Mouse (Mus musculus) heart, embryonic 11.5 days (tissue): ENCODE results near the gene Prl8a1. TPM values are rescaled to one million over a fixed set of nuclear protein-coding genes. Genes with fewer than 3 reads are reported as not detected.

Experiments used
- ATAC-seq: fragments of 200-750 bp; cut with Nextera tagmentation; replicated peaks from 2 replicates; pipeline ENCODE4 v1.8.0; 2017; ENCODE audit warnings: moderate library complexity; ENCODE audit not compliant: insufficient number of reproducible peaks, low FRiP score, low TSS enrichment
- H3K27ac ChIP-seq: fragments of 300-500 bp; sonication (generic); 2 replicates; pipeline ENCODE4 v1.5.1; 2014; ENCODE audit warnings: mild to moderate bottlenecking, low read depth, low read length
- H3K27me3 ChIP-seq: fragments of 300-500 bp; sonication (generic); 2 replicates; pipeline ENCODE4 v1.6.1; 2014; ENCODE audit warnings: mild to moderate bottlenecking, low read length, mixed read lengths; ENCODE audit not compliant: control insufficient read depth, insufficient read depth
- H3K36me3 ChIP-seq: fragments of 300-500 bp; sonication (generic); 2 replicates; pipeline ENCODE4 v1.6.1; 2014; ENCODE audit warnings: mild to moderate bottlenecking, low read length, moderate library complexity, mixed read lengths; ENCODE audit not compliant: control insufficient read depth, insufficient read depth
- H3K4me1 ChIP-seq: fragments of 300-500 bp; sonication (generic); 2 replicates; pipeline ENCODE4 v1.6.1; 2014; ENCODE audit warnings: low read length; ENCODE audit not compliant: control insufficient read depth, insufficient read depth
- H3K4me2 ChIP-seq: fragments of 300-500 bp; sonication (generic); 2 replicates; pipeline ENCODE4 v1.6.1; 2014; ENCODE audit warnings: mild to moderate bottlenecking, moderate library complexity
- H3K4me3 ChIP-seq: fragments of 300-500 bp; sonication (generic); 2 replicates; pipeline ENCODE4 v1.5.1; 2014; ENCODE audit warnings: low read depth, low read length
- H3K9ac ChIP-seq: fragments of 300-500 bp; sonication (generic); 2 replicates; pipeline ENCODE4 v1.6.1; 2014; ENCODE audit warnings: mild to moderate bottlenecking, low read depth, low read length, moderate library complexity
- H3K9me3 ChIP-seq: fragments of 300-500 bp; sonication (generic); replicated peaks from 2 replicates; pipeline ENCODE4 v1.6.1; 2016; ENCODE audit warnings: low read length; ENCODE audit not compliant: control insufficient read depth
- WGBS: fragments of 180-500 bp; shearing (Covaris S2); extraction: QIAGEN DNeasy Blood & Tissue Kit; methylation state at CpG from one replicate; pipeline ENCODE4 v1.1.7; 2014; ENCODE audit not compliant: insufficient replicate concordance; 5-methylcytosine and 5-hydroxymethylcytosine counted together
- polyA plus RNA-seq: library from polyadenylated mRNA; unstranded; fragments of >200 nt; fragmentation: Nextera tagmentation; extraction: Ambion mirVana; gene quantifications from 2 replicates; pipeline ENCODE4 v1.2.1, GENCODE M21; 2014

Prl8a1 gene
- not detected in 2 replicates for polyA plus RNA-seq

DNA sequence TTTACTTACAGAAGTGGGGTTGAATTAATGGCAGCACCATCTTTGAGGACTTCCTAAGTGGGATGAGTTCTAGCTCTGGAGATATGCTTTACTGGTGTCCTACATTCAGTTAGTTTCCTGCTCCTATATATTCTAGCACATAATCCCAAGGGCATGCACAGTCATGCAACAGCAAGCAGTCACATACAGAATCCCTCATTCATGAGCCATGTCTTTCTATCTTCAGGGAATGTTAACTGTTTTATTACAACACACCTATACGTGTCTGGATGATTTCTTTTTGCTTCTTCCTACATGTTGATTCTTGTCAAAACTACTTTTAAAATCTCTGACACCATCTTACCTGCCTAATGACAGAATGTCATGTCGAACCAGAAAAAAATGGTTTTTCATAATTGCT, at the start of gene Prl8a1:
TSS of gene Prl8a1 (minus strand) at position 101 of the 400 bp plus-strand sequence.
- H3K9me3 ChIP-seq = no peaks in the 10 kb centered on the region
- no peak within 1 kb of the TSS for H3K4me3 ChIP-seq
- ATAC-seq = no peak
- H3K4me1 ChIP-seq = no peaks in the 10 kb centered on the region
- no peaks in the 10 kb centered on the region for H3K36me3 ChIP-seq
- H3K27ac ChIP-seq = no peak within 1 kb of the TSS
- no peak within 1 kb of the TSS for H3K4me2 ChIP-seq
- 65% methylated on average over 2 of the region's 2 CpGs for WGBS
- no peak within 1 kb of the TSS for H3K9ac ChIP-seq
- no peaks in the 10 kb centered on the region for H3K27me3 ChIP-seq

DNA sequence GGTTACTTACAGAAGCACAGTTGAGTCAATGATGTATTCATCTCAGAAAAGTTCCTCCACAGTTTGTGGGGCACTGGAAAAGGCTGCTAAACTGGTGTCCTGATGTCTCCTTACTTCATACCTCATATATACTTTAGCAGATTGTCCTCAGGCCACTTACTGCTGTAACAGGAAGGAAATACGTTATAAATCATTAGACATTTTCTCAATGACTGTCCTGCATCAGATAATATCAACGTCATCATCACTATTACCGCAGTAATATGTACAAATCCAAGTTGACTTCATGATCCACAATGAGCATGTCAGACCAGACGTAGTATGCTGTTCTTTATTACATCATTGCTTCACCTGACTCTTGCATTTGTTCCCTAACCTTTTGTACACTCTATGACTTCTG, 28.5 kb upstream of the Prl8a1 start, which contains the start of gene Prl7b1:
TSS of gene Prl7b1 (minus strand) at position 101 of the 400 bp plus-strand sequence.
- Histone ChIP-seq H3K4me1 (no peaks in the 10 kb centered on the region), H3K9me3 (no peaks in the 10 kb centered on the region), H3K36me3 (no peaks in the 10 kb centered on the region), H3K27ac (no peak within 1 kb of the TSS), H3K4me3 (no peak within 1 kb of the TSS), H3K27me3 (no peaks in the 10 kb centered on the region), H3K9ac (no peak within 1 kb of the TSS), H3K4me2 (no peak within 1 kb of the TSS)
- no peak for ATAC-seq
- WGBS = 64% methylated on average over 4 of the region's 4 CpGs

DNA sequence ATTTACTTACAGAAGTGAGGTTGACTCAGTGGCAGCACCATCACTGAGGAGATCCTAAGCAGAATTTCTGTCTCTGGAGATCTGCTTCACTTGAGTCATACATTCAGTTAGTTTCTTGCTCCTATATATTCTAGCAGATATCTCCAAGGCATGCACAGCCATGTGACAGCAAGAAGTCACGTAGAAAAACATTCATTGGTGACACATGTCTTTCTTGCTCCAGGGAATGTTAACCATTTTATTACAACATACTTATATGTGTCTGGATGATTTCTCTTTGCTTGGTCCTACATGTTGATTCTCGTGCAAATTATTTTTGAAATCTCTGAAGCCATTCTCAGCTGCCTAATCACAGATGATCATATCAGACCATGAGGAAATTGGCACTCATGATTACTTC, 17.5 kb downstream of the Prl8a1 start, which contains the start of gene Prl8a9:
TSS of gene Prl8a9 (minus strand) at position 101 of the 400 bp plus-strand sequence.
- H3K27ac ChIP-seq = no peak within 1 kb of the TSS
- 74% methylated on average over 2 of the region's 2 CpGs for WGBS

DNA sequence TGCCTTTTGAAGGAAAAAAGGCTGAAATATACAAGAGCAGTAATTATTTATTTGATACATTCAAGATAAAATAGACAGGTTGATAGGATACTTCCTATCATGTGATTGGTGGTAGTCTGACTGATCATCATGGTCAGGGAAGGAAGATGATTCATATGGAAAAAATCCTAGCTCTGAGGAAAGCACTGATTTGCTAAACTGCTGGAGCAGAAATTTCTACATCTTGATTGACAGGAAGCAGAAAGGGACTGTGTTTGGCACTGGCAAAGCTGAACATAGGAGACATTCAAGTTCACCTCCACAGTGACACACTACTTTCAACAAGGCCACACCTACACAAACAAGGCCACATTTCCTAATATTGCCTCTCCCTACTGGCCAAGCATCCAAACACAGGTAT, 28.6 kb downstream of the Prl8a1 start:
- Histone ChIP-seq H3K36me3 (no peaks in the 10 kb centered on the region), H3K9me3 (no peaks in the 10 kb centered on the region), H3K9ac (no peak overlapping the region), H3K27me3 (no peaks in the 10 kb centered on the region), H3K4me1 (no peaks in the 10 kb centered on the region), H3K4me2 (no peak overlapping the region), H3K4me3 (no peak overlapping the region), H3K27ac (no peak overlapping the region)
- no peak for ATAC-seq

More for the DNA sequence above, 17.5 kb downstream of the Prl8a1 start, which contains the start of gene Prl8a9:
- no peak within 1 kb of the TSS for H3K4me3 ChIP-seq
- H3K4me2 ChIP-seq = no peak within 1 kb of the TSS
- no peaks in the 10 kb centered on the region for H3K27me3 ChIP-seq
- no peak for ATAC-seq
- H3K9ac ChIP-seq = no peak within 1 kb of the TSS
- no peaks in the 10 kb centered on the region for H3K36me3 ChIP-seq
- H3K9me3 ChIP-seq = no peaks in the 10 kb centered on the region
- H3K4me1 ChIP-seq = no peaks in the 10 kb centered on the region

Other genes starting within 250 kb of the Prl8a1 start
- gene Prl8a2, start 236.5 kb downstream of the Prl8a1 start, polyA plus RNA-seq = not detected in 2 replicates
- not detected in 2 replicates for gene Prl2b1, start 191.3 kb downstream of the Prl8a1 start, polyA plus RNA-seq
- gene Prl8a6, start 143.5 kb downstream of the Prl8a1 start, polyA plus RNA-seq = not detected in 2 replicates
- not detected in 2 replicates for gene Prl8a8, start 69.0 kb downstream of the Prl8a1 start, polyA plus RNA-seq
- gene Prl8a9, start 17.6 kb downstream of the Prl8a1 start, polyA plus RNA-seq = not detected in 2 replicates
- gene Prl7b1, start 28.4 kb upstream of the Prl8a1 start, polyA plus RNA-seq = not detected in 2 replicates
- not detected in 2 replicates for gene Prl7a1, start 60.3 kb upstream of the Prl8a1 start, polyA plus RNA-seq
- not detected in 2 replicates for gene Prl7a2, start 85.9 kb upstream of the Prl8a1 start, polyA plus RNA-seq
- not detected in 2 replicates for gene Prl7d1, start 134.6 kb upstream of the Prl8a1 start, polyA plus RNA-seq
- not detected in 2 replicates for gene Prl7c1, start 198.6 kb upstream of the Prl8a1 start, polyA plus RNA-seq
- gene Prl2a1, start 219.5 kb upstream of the Prl8a1 start, polyA plus RNA-seq = not detected in 2 replicates